Mouse (Mus musculus): ENCODE data around the gene Ldb2.
A peak's percentile ranks its signal among the peaks of the same experiment; 100 is the strongest.

Gene Ldb2

DNA sequence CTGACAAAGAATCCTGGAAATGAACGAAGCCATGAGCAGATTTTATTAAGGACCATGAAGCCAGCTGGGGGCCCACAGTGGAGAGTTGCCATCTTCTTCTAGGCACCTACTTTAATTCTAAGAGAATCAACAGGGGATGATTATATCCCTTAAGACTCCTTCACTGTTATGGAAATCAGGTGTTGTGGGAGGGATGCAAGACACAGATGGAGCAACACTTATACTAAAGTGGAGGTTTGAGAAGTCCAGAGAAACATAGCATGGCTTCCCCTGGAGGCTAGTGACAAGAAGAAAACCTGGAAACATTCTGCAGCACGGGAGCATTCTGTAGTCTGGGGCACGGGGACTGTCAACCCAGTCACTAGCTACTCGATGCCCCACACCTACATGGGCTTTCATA, 85.0 kb downstream of the Ldb2 start:
- DNase-seq: no peak

GRCm38 (mm10) chr5:44713181-44713789, 86.2 kb downstream of the Ldb2 start:
- no peak for DNase-seq

- DNase-seq: peak; percentile 52 to 57
Measured at GRCm38 (mm10) chr5:44711211-44711610, 88.3 kb downstream of the Ldb2 start.

DNA sequence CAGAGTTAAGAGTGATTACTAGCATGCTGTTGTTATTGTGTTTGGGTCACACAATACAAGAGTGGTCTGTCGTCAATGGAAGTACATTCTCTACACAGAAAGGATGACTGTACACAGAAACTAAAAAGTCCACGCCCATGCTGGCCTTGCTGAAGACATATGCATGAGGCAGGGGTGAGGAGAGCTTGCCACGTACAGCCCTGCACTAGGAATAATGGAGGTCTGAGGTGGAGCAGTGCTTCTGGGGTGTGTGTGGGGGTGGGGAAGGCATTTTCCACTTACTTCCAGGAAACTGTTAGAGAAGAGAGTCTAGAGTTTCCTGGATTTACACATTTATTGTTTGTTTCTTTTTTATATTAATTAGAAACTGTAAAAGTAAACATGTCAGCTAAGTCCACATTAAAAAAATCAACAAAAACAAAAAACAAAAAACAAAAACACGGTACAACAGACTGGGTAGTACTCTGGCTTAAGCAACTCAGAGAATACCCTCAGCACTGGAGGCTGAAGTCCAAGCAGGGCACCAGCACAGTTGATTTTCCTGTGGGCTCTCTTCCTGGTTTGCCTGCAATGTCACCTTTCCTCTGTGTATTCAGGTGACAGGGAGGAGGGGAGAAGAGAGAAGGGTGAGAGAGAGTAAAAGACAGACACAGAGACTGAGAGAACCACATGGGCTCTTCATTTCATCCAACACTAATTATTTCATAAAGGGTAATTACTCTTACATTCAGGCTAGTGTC, 89.2 kb downstream of the Ldb2 start:
- DNase-seq: no peak

DNA sequence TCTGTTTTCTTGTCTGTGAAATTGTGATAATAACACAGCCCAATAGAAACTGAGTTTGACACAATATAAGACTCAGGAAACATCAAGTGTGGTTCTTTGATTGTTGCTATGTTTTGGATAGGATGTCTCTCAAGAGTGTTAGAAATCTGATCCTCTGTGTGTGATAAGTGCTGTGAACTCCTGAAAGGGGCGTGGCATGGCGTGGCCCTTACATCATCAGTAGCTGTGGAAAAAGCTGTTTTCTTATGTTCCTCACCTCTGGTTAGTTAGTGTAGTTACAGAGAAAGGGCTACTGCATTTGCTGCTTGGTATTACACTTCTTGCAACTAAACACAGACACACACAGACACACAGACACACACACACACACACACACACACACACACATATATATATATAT, 90.2 kb downstream of the Ldb2 start:
- no peak for DNase-seq

GRCm38 (mm10) chr5:44707946-44708345, 91.5 kb downstream of the Ldb2 start:
- no peak for DNase-seq

DNA sequence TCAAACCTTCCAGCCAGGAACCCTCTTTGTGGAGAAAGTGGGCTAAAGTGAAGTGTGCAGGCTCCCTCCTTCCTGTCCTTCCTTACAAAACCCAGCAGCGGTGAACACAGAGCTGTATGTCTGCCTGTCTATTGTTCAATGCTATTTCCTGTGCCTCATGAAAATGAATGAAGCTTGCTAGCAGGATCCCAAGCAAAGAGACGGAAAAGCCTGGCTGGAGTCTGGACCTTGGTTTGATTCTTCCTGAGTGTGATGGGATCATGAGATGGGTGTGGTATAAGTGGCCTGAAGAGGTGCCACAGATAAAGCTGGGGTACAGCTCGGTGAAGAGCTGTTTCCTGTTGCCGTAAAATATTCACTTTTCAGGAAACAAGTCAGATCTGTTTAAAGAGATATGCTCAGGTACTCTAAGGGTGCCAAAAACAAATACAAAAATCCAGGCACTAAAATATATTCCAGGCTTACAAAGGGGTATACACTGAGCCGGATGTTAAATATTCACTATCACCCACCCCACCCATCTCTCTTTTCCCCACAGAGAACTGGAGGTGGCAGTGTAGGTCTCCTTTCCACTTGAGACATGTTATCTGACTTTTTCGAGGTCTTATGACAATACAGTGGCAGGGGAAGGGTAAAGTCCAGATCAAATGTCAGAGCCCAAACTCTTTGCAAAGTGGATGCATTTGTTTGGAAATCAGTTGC, 92.3 kb downstream of the Ldb2 start:
- no peak for DNase-seq

- no peak for DNase-seq
Measured at GRCm38 (mm10) chr5:44697993-44698392, 101.5 kb downstream of the Ldb2 start.

DNA sequence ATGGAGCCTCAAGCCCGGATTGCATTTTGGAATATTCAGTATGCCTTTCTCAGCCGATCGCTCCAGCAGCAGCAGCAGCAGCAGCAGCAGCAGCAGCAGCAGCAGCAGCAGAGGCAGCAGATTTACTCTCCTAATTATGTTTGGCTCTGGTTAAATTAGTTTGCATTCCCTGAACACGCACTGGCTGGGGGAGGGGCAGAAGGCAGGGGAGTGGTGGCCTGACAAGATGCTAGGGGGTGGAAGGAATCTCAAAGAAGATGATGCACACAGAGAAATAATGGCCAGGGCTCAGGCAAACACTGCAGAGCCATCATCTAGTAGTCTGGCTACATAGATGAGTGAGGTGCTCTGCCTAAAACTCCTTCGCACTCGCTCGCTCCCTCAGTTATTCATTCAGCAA, 102.9 kb downstream of the Ldb2 start:
- DNase-seq: no peak

DNA sequence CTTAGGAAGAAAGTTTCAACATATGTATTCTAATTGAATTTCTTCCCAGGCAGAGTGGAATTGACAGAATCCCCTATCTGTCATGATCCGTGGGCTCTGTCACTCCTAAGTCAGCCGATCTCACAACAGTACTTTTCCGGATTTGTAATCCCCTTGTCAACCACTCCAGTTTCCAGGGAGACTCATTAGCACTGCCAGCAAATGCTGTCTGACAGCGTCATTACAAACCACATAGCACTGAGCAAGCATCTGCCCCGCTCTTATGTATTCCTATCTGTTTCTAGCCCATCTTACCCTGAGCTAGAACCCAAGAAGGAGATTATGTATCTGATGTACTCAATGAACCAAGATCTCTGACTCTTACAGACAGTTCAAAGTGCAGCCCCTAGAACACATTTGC, 105.8 kb downstream of the Ldb2 start:
- no peak for DNase-seq

DNA sequence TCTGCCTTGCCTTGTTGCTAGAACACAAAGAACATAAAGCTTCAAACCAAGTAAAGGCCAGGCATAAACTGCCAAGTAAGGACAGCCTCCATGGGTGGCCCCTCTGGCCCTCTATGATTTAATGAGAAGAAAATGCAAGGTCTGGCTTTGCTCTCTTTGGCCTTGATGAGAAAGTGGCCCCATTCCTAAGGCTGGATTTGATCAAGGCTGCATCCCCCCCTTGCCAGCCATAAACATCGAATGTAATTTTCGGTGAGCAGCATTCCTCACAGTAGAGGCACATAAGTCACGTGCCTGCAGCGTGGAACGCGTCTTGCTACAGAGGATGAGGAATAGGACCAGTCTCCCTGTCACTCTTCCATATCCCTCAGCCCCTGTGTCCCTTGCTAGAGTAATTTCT, 113.1 kb downstream of the Ldb2 start:
- DNase-seq: no peak

GRCm38 (mm10) chr5:44681054-44681638, 118.3 kb downstream of the Ldb2 start:
- no peak for DNase-seq

GRCm38 (mm10) chr5:44677814-44678213, 121.7 kb downstream of the Ldb2 start:
- no peak for DNase-seq

DNA sequence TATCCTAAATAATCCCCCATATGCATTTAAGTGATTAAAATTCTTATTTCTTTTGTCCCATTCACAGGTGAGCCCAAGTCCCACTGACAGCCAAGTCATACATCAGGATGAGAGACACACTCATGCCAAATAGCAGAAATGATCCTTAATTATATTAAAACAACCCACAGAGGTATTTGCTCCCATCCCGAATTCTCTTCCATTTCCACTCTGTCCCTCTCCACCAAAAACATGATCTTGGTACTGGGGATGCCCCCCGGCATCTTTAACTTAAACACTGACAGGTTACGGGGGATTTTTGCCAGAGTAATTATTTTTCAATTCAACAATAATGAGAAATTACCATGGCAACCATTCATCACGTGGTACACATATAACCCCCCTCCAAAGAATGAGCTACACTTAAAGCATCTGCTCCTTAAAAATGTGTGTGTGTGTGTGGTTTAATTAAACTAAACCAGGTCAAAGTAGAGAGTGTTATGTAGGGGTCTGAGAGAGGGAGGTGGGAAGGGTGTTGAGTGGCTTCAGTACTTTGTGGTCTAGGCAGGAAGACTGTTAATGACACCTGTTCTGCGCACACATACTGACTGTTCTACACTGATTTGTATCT, 123.2 kb downstream of the Ldb2 start:
- DNase-seq: no peak

GRCm38 (mm10) chr5:44670336-44670735, 129.1 kb downstream of the Ldb2 start:
- no peak for DNase-seq

DNA sequence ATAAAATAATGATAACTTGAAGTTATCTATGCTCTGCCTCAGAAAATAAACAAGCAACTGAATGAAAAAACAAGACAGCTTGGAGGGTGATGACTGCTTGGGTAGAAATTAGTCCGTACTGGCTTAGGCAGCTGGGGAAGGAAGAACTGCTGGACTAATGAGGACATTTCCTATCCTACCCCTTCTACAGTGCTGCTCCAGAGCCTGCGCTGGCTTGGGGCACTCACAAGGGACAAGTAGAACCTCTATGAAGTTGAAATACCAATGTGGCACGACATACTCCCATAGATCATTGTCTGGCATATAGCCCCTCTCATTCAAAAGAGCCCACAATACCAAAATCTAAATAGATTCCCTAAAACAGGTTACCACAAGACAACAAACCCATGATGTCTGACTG, 131.6 kb downstream of the Ldb2 start:
- DNase-seq: no peak

- DNase-seq: peak in 1 of 2 experiments; percentile 7
Measured at GRCm38 (mm10) chr5:44667383-44667782, 132.1 kb downstream of the Ldb2 start.

DNA sequence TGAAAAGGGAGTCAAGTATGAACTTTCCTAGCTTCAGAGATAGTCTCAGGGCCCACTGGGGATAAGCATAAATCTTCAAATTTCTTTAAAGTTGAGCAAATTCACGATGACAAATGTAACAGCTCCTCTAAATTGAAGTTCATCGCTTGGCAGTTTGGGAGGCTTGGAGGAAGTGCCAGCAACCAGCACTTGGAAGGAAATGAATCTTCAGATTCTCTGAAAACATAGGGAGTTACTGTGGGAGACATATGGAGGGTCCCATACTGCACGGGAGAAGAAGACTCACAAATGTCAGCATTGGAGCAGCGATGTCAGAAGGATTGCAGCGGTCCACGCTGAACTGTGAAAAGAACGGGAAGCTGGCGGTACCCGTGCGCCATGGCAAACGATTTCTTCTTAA, 139.8 kb downstream of the Ldb2 start:
- DNase-seq: no peak

DNA sequence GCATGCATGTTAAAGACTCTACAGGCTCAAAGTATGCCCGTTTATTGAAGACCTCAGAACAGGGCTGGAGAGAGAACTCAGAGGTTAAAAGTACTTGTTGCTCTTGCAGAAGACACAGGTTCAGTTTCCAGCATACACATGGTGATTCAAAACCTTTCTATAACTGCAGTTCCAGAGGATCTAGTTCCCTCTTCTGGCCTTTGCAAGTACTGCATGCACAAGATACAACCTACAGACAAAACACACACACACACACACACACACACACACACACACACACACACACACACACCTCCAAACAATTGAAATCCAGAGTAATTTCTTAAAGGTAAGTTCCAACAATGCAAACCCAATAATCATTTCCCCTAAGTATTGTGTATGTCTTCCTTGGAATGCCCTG, 142.8 kb downstream of the Ldb2 start:
- DNase-seq: no peak

GRCm38 (mm10) chr5:44654403-44654802, 145.1 kb downstream of the Ldb2 start:
- DNase-seq: no peak

DNA sequence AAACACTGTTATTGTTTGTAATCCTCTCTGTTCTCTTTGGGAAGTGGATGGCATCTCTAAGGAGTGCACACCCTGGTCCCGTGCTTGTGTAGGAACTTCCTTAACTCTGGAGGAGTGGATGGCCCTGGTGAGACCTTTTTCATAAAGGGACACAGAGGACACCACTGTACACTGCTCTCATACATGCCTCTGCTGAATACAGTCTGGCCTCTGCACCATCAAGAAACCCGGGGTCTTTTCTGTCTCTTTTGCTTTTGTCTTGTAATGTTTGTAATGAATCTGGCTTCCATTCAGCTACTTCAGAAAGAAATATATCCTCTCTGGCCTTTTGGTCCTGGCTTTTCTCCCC, 152.7 kb downstream of the Ldb2 start:
- no peak for DNase-seq

DNA sequence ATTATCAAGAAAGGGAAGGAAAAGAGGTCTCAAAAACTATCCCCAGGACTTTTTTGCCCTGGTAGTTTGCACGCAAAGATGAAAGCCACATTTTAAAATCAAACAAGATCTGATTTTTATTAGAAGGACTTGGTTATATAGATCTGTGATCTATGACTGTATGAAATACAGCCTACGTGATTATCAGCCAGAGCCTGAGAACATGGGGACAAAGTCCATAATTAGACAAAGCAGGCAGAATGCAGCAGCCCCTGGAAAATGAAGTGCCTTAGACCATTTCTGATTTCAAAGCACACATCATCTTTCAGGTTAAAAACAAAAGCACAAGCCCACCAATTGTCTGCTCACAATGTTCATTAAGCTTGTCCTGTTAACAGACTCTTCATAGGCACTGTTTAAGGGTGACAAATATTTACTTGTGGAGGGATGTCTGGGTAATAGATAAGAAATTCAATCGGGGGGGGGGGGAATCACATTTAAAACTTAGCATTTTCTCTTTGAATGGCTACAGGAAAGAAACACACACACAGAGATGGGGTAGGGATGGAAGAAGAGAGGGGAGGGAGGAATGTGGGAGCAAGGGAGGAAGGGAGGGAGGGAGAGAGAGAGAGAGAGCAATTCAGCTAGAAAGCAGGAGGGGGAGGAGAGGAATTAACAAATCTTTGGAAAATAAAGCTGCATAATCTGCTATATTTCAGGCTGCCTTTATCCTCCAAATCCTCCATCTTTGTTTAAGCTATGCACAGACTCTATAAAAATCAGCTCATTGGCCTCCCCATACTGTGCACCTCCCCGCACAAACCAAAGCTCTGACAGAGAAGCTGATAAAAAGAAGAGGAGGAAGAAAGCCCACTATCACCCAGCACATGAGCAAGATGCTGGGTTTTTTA, 153.3 kb downstream of the Ldb2 start:
- no peak for DNase-seq
